Mouse (Mus musculus) C2C12 (cell line): ENCODE results near the gene Nup85. TPM values are rescaled to one million over a fixed set of nuclear protein-coding genes. Genes with fewer than 3 reads are reported as not detected.

Experiments
- H3K27me3 ChIP-seq: one replicate; pipeline ENCODE4 v1.6.1; 2011; ENCODE audit not compliant: control insufficient read depth, insufficient read depth, insufficient read length
- H3K36me3 ChIP-seq: one replicate; pipeline ENCODE4 v1.6.1; 2011; ENCODE audit not compliant: control insufficient read depth, insufficient read depth
- H3K4me3 ChIP-seq: one replicate; pipeline ENCODE4 v1.5.1; 2011; ENCODE audit warnings: mild to moderate bottlenecking, control low read depth; ENCODE audit not compliant: poor library complexity, insufficient read depth, severe bottlenecking
- H3K79me2 ChIP-seq: one replicate; pipeline ENCODE4 v1.6.1; 2011; ENCODE audit not compliant: control insufficient read depth, insufficient read depth
- H3K79me3 ChIP-seq: one replicate; pipeline ENCODE4 v1.6.1; 2011; ENCODE audit warnings: low read depth, control low read depth
- H3ac ChIP-seq: one replicate; pipeline ENCODE3; 2011; ENCODE audit warnings: low read depth; ENCODE audit not compliant: control insufficient read depth, insufficient read length
- CEBPB ChIP-seq: IDR thresholded peaks from one replicate; pipeline ENCODE4 v1.6.1; 2011; ENCODE audit warnings: low read depth, mild to moderate bottlenecking, control low read depth, moderate library complexity
- CTCF ChIP-seq: IDR thresholded peaks from one replicate; pipeline ENCODE4 v1.5.1; 2011; ENCODE audit not compliant: control insufficient read depth, insufficient read depth, insufficient read length
- FOSL1 ChIP-seq: IDR thresholded peaks from one replicate; pipeline ENCODE4 v1.8.0; 2011; ENCODE audit warnings: mild to moderate bottlenecking, low read length; ENCODE audit not compliant: poor library complexity, insufficient read depth, severe bottlenecking
- MAX ChIP-seq: IDR thresholded peaks from one replicate; pipeline ENCODE4 v1.6.1; 2011; ENCODE audit warnings: mild to moderate bottlenecking, control low read depth
- MYOD1 ChIP-seq: IDR thresholded peaks from one replicate; pipeline ENCODE4 v1.6.1; 2011; ENCODE audit warnings: low read depth; ENCODE audit not compliant: control insufficient read depth, insufficient read length
- MYOG ChIP-seq: IDR thresholded peaks from one replicate; pipeline ENCODE4 v1.6.1; 2011; ENCODE audit not compliant: control insufficient read depth, insufficient read length; ENCODE audit errors: extremely low read depth
- USF1 ChIP-seq: IDR thresholded peaks from one replicate; pipeline ENCODE4 v1.6.1; 2011; ENCODE audit warnings: low read depth, mild to moderate bottlenecking, control low read depth, moderate library complexity
- polyA plus RNA-seq: library from polyadenylated mRNA; unstranded; fragments of >200 nt; fragmentation: generic; extraction: Trizol; gene quantifications from one replicate; pipeline ENCODE4 v1.2.1, GENCODE M21; 2012; ENCODE audit warnings: missing spikeins

The Nup85 gene
- polyA plus RNA-seq, 1 experiment = 110 TPM

DNA sequence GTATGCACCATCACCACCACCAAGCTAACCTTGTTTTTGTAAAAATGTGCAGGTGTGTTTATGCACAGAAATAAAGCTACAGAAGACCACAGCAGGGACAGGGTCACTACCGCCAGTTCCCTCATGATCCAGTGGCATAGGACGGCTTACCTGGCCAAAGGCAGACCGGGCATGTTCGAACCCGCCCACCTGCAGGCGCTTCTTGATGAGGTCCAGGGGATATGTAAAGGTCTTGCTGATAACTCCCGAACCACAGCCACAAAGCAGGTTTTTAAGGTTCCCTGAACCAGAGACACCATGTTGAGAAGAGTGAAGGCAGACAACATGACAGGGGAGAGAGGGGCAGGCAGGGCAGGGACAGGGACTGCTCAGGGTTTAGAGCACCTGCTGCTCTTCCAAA lies 52.1 kb downstream of the Nup85 start:
- no peak for TF ChIP-seq CEBPB
- TF ChIP-seq CTCF = no peak
- no peak for TF ChIP-seq MAX
- TF ChIP-seq MYOG = no peak
- no peak for TF ChIP-seq MYOD1
- TF ChIP-seq FOSL1 = no peak
- TF ChIP-seq USF1 = no peak
- H3K27me3 ChIP-seq = no peaks in the 10 kb centered on the region
- H3K4me3 ChIP-seq = no peak overlapping the region
- no peaks in the 10 kb centered on the region for H3K79me3 ChIP-seq
- H3K79me2 ChIP-seq = no peaks in the 10 kb centered on the region
- H3K36me3 ChIP-seq = peaks cover 8% of the 10 kb centered on the region
- no peak overlapping the region for H3ac ChIP-seq

DNA sequence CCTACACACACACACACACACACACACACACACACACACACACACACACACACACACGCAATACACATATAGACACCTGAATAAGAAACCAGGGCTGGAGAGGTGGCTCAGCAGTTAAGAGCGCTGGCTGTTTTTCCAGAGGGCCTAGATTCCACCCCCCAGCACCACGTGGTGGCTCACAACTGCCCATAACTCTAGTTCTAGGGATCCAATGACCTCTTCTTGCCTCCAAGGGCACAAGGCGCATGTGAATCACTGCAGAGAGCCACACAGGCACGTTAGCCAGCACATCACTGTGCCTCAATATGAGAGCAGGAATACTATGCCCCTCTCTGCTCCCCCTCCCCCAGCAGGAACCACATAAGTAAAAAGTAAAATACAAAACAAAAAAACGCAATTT lies 52.7 kb downstream of the Nup85 start:
- H3K79me2 ChIP-seq = no peaks in the 10 kb centered on the region
- no peak overlapping the region for H3K4me3 ChIP-seq
- no peak overlapping the region for H3ac ChIP-seq
- peaks cover 8% of the 10 kb centered on the region for H3K36me3 ChIP-seq
- H3K27me3 ChIP-seq = no peaks in the 10 kb centered on the region
- TF ChIP-seq USF1 = no peak
- TF ChIP-seq MYOG = no peak
- no peak for TF ChIP-seq MYOD1
- no peak for TF ChIP-seq CEBPB
- no peak for TF ChIP-seq FOSL1
- no peak for TF ChIP-seq CTCF
- no peak for TF ChIP-seq MAX
- H3K79me3 ChIP-seq = no peaks in the 10 kb centered on the region

DNA sequence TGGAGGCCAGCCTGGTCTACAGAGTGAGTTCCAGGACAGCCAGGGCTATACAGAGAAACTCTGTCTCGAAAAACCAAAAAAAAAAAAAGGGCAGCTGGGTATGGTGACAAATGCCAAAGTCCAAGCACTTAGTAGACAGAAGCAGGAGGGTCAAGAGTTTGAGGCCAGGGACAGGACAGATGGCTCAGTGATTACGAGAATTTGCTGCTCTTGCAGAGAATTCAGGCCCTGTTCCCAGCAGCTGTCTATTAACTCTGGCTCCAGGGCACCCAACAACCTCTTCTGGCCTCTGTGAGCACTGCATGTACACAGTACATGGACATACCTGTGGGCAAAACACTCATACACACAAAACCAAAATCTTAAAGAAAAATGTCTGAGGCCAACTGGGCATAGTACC lies 53.8 kb downstream of the Nup85 start:
- Histone ChIP-seq H3ac (no peak overlapping the region), H3K36me3 (peaks cover 8% of the 10 kb centered on the region), H3K27me3 (no peaks in the 10 kb centered on the region), H3K79me3 (no peaks in the 10 kb centered on the region), H3K4me3 (no peak overlapping the region), H3K79me2 (no peaks in the 10 kb centered on the region)
- no peak for TF ChIP-seq CEBPB
- no peak for TF ChIP-seq MAX
- no peak for TF ChIP-seq MYOG
- no peak for TF ChIP-seq USF1
- TF ChIP-seq CTCF = no peak
- TF ChIP-seq FOSL1 = no peak
- TF ChIP-seq MYOD1 = no peak

DNA sequence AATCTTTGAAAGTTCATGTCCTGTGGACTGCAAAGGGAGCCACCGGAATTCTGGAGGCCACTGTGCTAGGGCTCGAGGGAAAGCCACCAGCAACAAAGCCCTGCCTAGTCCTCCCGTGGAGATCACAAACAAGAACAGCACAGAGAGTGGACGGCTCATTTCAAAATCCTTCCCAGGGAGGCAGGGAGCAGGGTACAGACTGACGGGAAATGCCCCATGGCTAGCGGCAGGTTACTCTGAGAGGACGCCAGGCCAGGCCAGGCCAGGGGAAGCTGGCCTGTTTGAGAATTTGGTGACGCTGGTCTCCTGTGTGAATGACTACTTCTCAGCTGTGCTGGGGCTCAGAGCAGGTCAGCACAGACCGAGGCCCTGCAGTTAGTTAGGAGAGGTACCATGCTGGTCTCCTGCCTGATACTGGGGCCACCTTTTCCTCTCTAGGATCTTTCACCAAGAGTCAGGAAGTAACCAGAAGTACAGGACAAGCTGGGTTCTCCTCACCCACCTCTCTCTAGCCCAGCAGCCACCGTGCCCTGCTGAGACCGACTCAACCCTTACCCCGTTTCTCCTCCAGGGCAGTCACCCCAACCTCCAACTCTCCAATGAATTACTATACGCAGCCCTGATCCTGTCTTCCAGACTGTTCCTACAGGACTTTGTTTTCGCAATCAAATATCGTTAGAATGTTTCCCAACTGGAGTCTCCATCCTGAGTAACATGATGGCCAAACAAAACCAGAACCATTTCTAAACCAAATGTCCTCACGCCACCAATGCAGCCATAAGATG lies 54.7 kb downstream of the Nup85 start:
- Histone ChIP-seq H3K4me3 (no peak overlapping the region), H3K36me3 (peaks cover 8% of the 10 kb centered on the region), H3K79me3 (no peaks in the 10 kb centered on the region), H3K79me2 (no peaks in the 10 kb centered on the region), H3ac (no peak overlapping the region), H3K27me3 (no peaks in the 10 kb centered on the region)
- TF ChIP-seq USF1 = no peak
- TF ChIP-seq CEBPB = no peak
- TF ChIP-seq MYOG = no peak
- TF ChIP-seq FOSL1 = no peak
- no peak for TF ChIP-seq MYOD1
- TF ChIP-seq CTCF = no peak
- TF ChIP-seq MAX = no peak

DNA sequence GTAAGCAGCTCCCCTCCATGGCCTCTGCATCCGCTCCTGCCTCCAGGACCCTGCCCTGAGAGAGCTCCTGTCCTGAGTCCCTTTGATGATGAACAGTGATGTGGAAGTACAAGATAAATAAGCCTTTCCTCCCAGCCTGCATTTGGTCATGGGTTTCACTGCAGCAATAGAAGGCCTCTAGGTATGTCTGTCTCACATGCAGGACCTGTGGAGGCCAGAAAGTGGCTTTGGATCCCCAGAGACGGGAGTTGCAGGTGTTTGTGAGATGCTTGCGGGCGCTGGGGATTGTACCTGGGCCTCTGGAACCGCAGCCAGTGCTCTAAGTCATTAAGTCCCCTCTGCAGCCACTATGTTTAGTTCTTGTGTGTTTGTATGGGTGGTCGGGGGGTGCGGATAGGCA lies 55.7 kb downstream of the Nup85 start:
- no peak overlapping the region for H3K4me3 ChIP-seq

DNA sequence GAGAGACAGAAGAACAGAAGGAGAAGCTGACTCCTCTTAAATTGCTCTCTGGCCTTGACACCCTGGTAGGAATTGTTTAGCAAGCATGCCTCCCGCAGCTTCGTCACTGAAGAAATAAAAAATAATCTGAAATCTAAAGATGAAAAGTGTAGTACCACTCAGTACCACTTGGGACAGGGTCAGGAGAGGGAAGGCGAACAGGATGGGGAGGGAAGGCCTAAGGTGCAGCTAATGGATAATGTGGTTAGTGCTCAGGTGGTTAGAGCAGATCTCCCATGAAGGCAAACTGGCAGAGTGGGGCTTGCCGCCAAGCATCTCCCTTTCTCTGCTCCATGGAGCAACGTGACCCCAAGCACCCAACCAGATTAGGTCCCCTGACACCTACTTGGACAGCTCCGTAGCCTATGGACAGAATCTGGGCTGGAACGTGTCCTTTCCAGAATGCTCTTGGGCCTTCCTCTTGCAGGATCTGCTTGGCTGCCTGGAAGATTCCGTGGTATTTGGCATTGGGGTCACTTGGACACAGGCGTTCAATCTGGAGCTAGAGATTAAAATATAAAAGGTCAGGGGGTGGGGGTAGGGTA lies 59.3 kb downstream of the Nup85 start:
- H3K36me3 ChIP-seq = peaks cover 6% of the 10 kb centered on the region
- no peaks in the 10 kb centered on the region for H3K79me3 ChIP-seq
- no peak overlapping the region for H3K4me3 ChIP-seq
- no peak overlapping the region for H3ac ChIP-seq
- H3K27me3 ChIP-seq = no peaks in the 10 kb centered on the region
- TF ChIP-seq USF1 (no peak), CTCF (no peak), MYOD1 (no peak), CEBPB (no peak), FOSL1 (no peak), MAX (no peak), MYOG (no peak)
- H3K79me2 ChIP-seq = peaks cover 7% of the 10 kb centered on the region

More for the DNA sequence above, 55.7 kb downstream of the Nup85 start:
- H3K27me3 ChIP-seq = no peaks in the 10 kb centered on the region
- no peaks in the 10 kb centered on the region for H3K79me3 ChIP-seq
- TF ChIP-seq FOSL1 (no peak), MYOD1 (no peak), MYOG (no peak)
- H3K36me3 ChIP-seq = peaks cover 8% of the 10 kb centered on the region
- H3ac ChIP-seq = no peak overlapping the region
- no peaks in the 10 kb centered on the region for H3K79me2 ChIP-seq
